Mouse (Mus musculus) heart, postnatal 0 days (tissue): ENCODE data around the gene Anks6. TPM values are rescaled to one million over a fixed set of nuclear protein-coding genes. Genes with fewer than 3 reads are reported as not detected.
"Not testable (repeated sequence)": the region's sequence is repeated elsewhere in the genome, so short reads cannot be mapped to it uniquely, and the experiment has no call there.

ENCODE experiments used
- ATAC-seq: fragments of 200-750 bp; cut with Nextera tagmentation; 2 replicates; pipeline ENCODE4 v1.8.0; 2017; ENCODE audit warnings: low read depth, moderate number of reproducible peaks, moderate library complexity; ENCODE audit not compliant: insufficient read depth
- DNase-seq: peaks from one replicate; pipeline ENCODE4 v3.0.0-alpha.2; 2016; ENCODE audit warnings: low spot score
- H3K27ac ChIP-seq: fragments of 300-500 bp; sonication (generic); 2 replicates; pipeline ENCODE4 v1.5.1; 2014; ENCODE audit warnings: low read depth, mild to moderate bottlenecking
- H3K27me3 ChIP-seq: fragments of 300-500 bp; sonication (generic); 2 replicates; pipeline ENCODE4 v1.6.1; 2014; ENCODE audit warnings: low read length, mixed read lengths; ENCODE audit not compliant: control insufficient read depth, insufficient read depth
- H3K36me3 ChIP-seq: fragments of 300-500 bp; sonication (generic); replicated peaks from 2 replicates; pipeline ENCODE4 v1.6.1; 2014; ENCODE audit warnings: low read length, mixed read lengths; ENCODE audit not compliant: control insufficient read depth, insufficient read depth
- H3K4me1 ChIP-seq: fragments of 300-500 bp; sonication (generic); 2 replicates; pipeline ENCODE4 v1.6.1; 2014; ENCODE audit warnings: antibody characterized with exemption; ENCODE audit not compliant: control insufficient read depth, insufficient read depth
- H3K4me2 ChIP-seq: fragments of 300-500 bp; sonication (generic); 2 replicates; pipeline ENCODE4 v1.6.1; 2014; ENCODE audit warnings: low read depth, mild to moderate bottlenecking, low read length, moderate library complexity
- H3K4me3 ChIP-seq: fragments of 300-500 bp; sonication (generic); 2 replicates; pipeline ENCODE4 v1.5.1; 2014; ENCODE audit warnings: low read depth, low read length
- H3K9ac ChIP-seq: fragments of 300-500 bp; sonication (generic); replicated peaks from 2 replicates; pipeline ENCODE4 v1.6.1; 2014; ENCODE audit warnings: low read depth, low read length, mixed read lengths
- H3K9me3 ChIP-seq: fragments of 300-500 bp; sonication (generic); replicated peaks from 2 replicates; pipeline ENCODE4 v1.6.1; 2016; ENCODE audit warnings: low read length; ENCODE audit not compliant: control insufficient read depth
- CTCF ChIP-seq: IDR thresholded peaks from 2 replicates; pipeline ENCODE4 v1.5.1; 2016; ENCODE audit warnings: antibody characterized with exemption, control low read depth, low read depth
- EP300 ChIP-seq: IDR thresholded peaks from 2 replicates; pipeline ENCODE4 v1.6.1; 2016; ENCODE audit warnings: antibody characterized with exemption, low read depth
- WGBS: fragments of 180-500 bp; shearing (Covaris S2); extraction: QIAGEN DNeasy Blood & Tissue Kit; methylation state at CpG from one replicate; pipeline ENCODE4 v1.1.7; 2014; 5-methylcytosine and 5-hydroxymethylcytosine counted together
- polyA plus RNA-seq: library from polyadenylated mRNA; unstranded; fragments of >200 nt; fragmentation: Nextera tagmentation; extraction: Ambion mirVana; gene quantifications from 2 replicates; pipeline ENCODE4 v1.2.1, GENCODE M21; 2015
- total RNA-seq: library from RNA; depleted of rRNA; stranded (reverse); fragments of >200 nt; gene quantifications from 2 replicates; pipeline ENCODE4 v1.2.3, GENCODE M21; 2014; ENCODE audit warnings: low replicate concordance

The Anks6 gene
- total and polyA plus RNA-seq, 2 experiments from 2014 or later = 0.86 to 0.99 TPM

- ATAC-seq = no peak
- no peak for DNase-seq
- H3K4me3 ChIP-seq = no peak overlapping the region
- 22% methylated on average over 2 of the region's 2 CpGs for WGBS
- H3K4me1 ChIP-seq = no peaks in the 10 kb centered on the region
- no peaks in the 10 kb centered on the region for H3K9me3 ChIP-seq
- H3K4me2 ChIP-seq = no peak overlapping the region
- no peak overlapping the region for H3K9ac ChIP-seq
- no peaks in the 10 kb centered on the region for H3K27me3 ChIP-seq
- no peak for TF ChIP-seq CTCF
- TF ChIP-seq EP300 = no peak
- no peak overlapping the region for H3K27ac ChIP-seq
- no peaks in the 10 kb centered on the region for H3K36me3 ChIP-seq
Observed at GRCm38 (mm10) chr4:47075054-47075453, 17.8 kb upstream of the Anks6 start.

GRCm38 (mm10) chr4:47060900-47061299 is 3.7 kb upstream of the Anks6 start:
- no peak overlapping the region for H3K4me2 ChIP-seq
- ATAC-seq = no peak
- 0 out of 2 replicates have a peak, but pooled peaks cover 3% of the 10 kb centered on the region for H3K27me3 ChIP-seq
- H3K9me3 ChIP-seq = no peaks in the 10 kb centered on the region
- WGBS = 24% methylated on average over 1 of the region's 1 CpGs
- no peaks in the 10 kb centered on the region for H3K36me3 ChIP-seq
- no peak for DNase-seq
- TF ChIP-seq EP300 (no peak), CTCF (no peak)
- H3K4me1 ChIP-seq = no peaks in the 10 kb centered on the region
- H3K4me3 ChIP-seq = no peak overlapping the region
- no peak overlapping the region for H3K27ac ChIP-seq
- no peak overlapping the region for H3K9ac ChIP-seq

GRCm38 (mm10) chr4:47057510-47058325 is 491 bp upstream of the Anks6 start:
- Histone ChIP-seq H3K4me3 (peak overlapping the region; percentile 81), H3K36me3 (no peaks in the 10 kb centered on the region), H3K27ac (no peak overlapping the region), H3K4me2 (peak overlapping the region; percentile 94), H3K9ac (peak overlapping the region; percentile 69), H3K27me3 (0 out of 2 replicates have a peak, but pooled peaks cover 7% of the 10 kb centered on the region), H3K4me1 (no peaks in the 10 kb centered on the region), H3K9me3 (no peaks in the 10 kb centered on the region)
- ATAC-seq (no peak), DNase-seq (no peak)
- WGBS = 29% methylated on average over 25 of the region's 25 CpGs
- TF ChIP-seq EP300 = no peak
- no peak for TF ChIP-seq CTCF

GRCm38 (mm10) chr4:47055570-47056080 is 1.6 kb downstream of the Anks6 start:
- Histone ChIP-seq H3K4me2 (no peak overlapping the region), H3K4me3 (no peak overlapping the region), H3K9ac (no peak overlapping the region), H3K27ac (no peak overlapping the region), H3K9me3 (no peaks in the 10 kb centered on the region), H3K27me3 (0 out of 2 replicates have a peak, but pooled peaks cover 7% of the 10 kb centered on the region), H3K4me1 (no peaks in the 10 kb centered on the region), H3K36me3 (no peaks in the 10 kb centered on the region)
- ATAC-seq (no peak), DNase-seq (no peak)
- WGBS = 93% methylated on average over 6 of the region's 6 CpGs
- TF ChIP-seq EP300 = no peak
- TF ChIP-seq CTCF = no peak

GRCm38 (mm10) chr4:47055170-47055569 is 2.1 kb downstream of the Anks6 start:
- 89% methylated on average over 9 of the region's 9 CpGs for whole genome bisulfite sequencing

More at GRCm38 (mm10) chr4:47055170-47055569, 2.1 kb downstream of the Anks6 start:
- not testable (repeated sequence) for H3K4me2 ChIP-seq, H3K36me3 ChIP-seq, H3K4me1 ChIP-seq, H3K4me3 ChIP-seq, DNase-seq, H3K27ac ChIP-seq, H3K9ac ChIP-seq, ATAC-seq, H3K9me3 ChIP-seq, H3K27me3 ChIP-seq
